In genomic region chr3:123103151-123103860, GRCm38 (mm10) we compare ENCODE assay signal across 8 mouse cellular contexts.
DNase-seq lines count a peak whose midpoint lies in the region; ATAC-seq and TF ChIP-seq lines count a peak whose summit lies in the region.

No protein-coding gene starts in this region.

- peak; percentile 97 for TF ChIP-seq CTCF in intestine, postnatal 0 days (IDR thresholded peaks at IDR 0.05; ENCODE audit: low read depth)

- H3K4me3 ChIP-seq in intestine, postnatal 0 days (ENCODE audit: low read depth, low read length): no peak overlapping the region
- H3K4me3 ChIP-seq in midbrain, embryonic 13.5 days (replicated peaks): no peak overlapping the region

- ATAC-seq in common myeloid progenitor, adult 5-6 weeks (replicated peaks; ENCODE audit: low read depth, poor library complexity, severe bottlenecking): peak; percentile 94
- peak; percentile 44; the same call in 1 of the 2 replicates for ATAC-seq in intestine, postnatal 0 days
- peak; percentile 79 for ATAC-seq in midbrain, embryonic 13.5 days

- H3K9me3 ChIP-seq in intestine, postnatal 0 days (ENCODE audit: control insufficient read depth): no peaks in the 10 kb centered on the region
- H3K9me3 ChIP-seq in midbrain, embryonic 13.5 days: no peaks in the 10 kb centered on the region

- H3K27ac ChIP-seq in intestine, postnatal 0 days (ENCODE audit: low read depth, low read length): no peak overlapping the region
- H3K27ac ChIP-seq in midbrain, embryonic 13.5 days: no peak overlapping the region

- H3K27me3 ChIP-seq in intestine, postnatal 0 days (replicated peaks; ENCODE audit: control insufficient read depth, insufficient read depth, low read length): no peaks in the 10 kb centered on the region
- H3K27me3 ChIP-seq in midbrain, embryonic 13.5 days: no peaks in the 10 kb centered on the region

- no peaks in the 10 kb centered on the region for H3K4me1 ChIP-seq in intestine, postnatal 0 days (replicated peaks; ENCODE audit: control insufficient read depth, insufficient read depth, low read length)
- no peaks in the 10 kb centered on the region for H3K4me1 ChIP-seq in midbrain, embryonic 13.5 days (replicated peaks)

- no peaks in the 10 kb centered on the region for H3K36me3 ChIP-seq in intestine, postnatal 0 days (ENCODE audit: control insufficient read depth, insufficient read depth)
- no peaks in the 10 kb centered on the region for H3K36me3 ChIP-seq in midbrain, embryonic 13.5 days

- DNase-seq in 3134 (ENCODE audit: extremely low read depth, insufficient read length, low spot score) (peak; percentile 38), adipocyte (ENCODE audit: low spot score) (peak; percentile 91)
- DNase-seq in gastrocnemius, postnatal 25 days: peak; percentile 38
- peak; percentile 72 to 85 for DNase-seq in left cerebral cortex, postnatal 14 days (ENCODE audit: low spot score in 2 of 2)
- DNase-seq in spleen, postnatal 10 days (ENCODE audit: low spot score in 2 of 2): peak; percentile 36 to 68

- no peak overlapping the region for H3K4me2 ChIP-seq in intestine, postnatal 0 days (replicated peaks; ENCODE audit: low read depth)
- H3K4me2 ChIP-seq in midbrain, embryonic 13.5 days (replicated peaks): no peak overlapping the region

- intact Hi-C loops in left cerebral cortex, postnatal 14 days (cut with DNase I): loop anchor here (5.0 kb wide), 2 partner anchors 116 to 166 kb away; no protein-coding TSS in a partner anchor

- H3K9ac ChIP-seq in intestine, postnatal 0 days (ENCODE audit: low read depth, low read length): no peak overlapping the region
- no peak overlapping the region for H3K9ac ChIP-seq in midbrain, embryonic 13.5 days (replicated peaks)

- WGBS in intestine, postnatal 0 days: 28% methylated on average over 13 of the region's 13 CpGs
- WGBS in midbrain, embryonic 13.5 days: 30% methylated on average over 12 of the region's 13 CpGs

Comparison
In these comparisons a context has a peak if more than half of its experiments do, and no peak if none do; other contexts are left out.
1. DNase-seq: peak in every context shown above with its lines; median percentile 91 in adipocyte; 78 in left cerebral cortex, postnatal 14 days; 52 in spleen, postnatal 10 days; 38 in 3134; 38 in gastrocnemius, postnatal 25 days.
2. ATAC-seq: peak in every context shown above with its lines; median percentile 94 in common myeloid progenitor, adult 5-6 weeks; 79 in midbrain, embryonic 13.5 days; 44 in intestine, postnatal 0 days.